Mouse (Mus musculus) neural tube, embryonic 12.5 days (tissue): Measurements from ENCODE around the gene Vgll4. TPM values are rescaled to one million over a fixed set of nuclear protein-coding genes. Genes with fewer than 3 reads are reported as not detected.

Experiments used
- ATAC-seq: fragments of 200-750 bp; cut with Nextera tagmentation; 2 replicates; pipeline ENCODE4 v1.8.0; 2017; ENCODE audit warnings: low read depth, mild to moderate bottlenecking, moderate TSS enrichment, moderate library complexity; ENCODE audit not compliant: low FRiP score
- H3K27ac ChIP-seq: fragments of 300-500 bp; sonication (generic); 2 replicates; pipeline ENCODE4 v1.5.1; 2016
- H3K27me3 ChIP-seq: fragments of 300-500 bp; sonication (generic); replicated peaks from 2 replicates; pipeline ENCODE4 v1.6.1; 2016; ENCODE audit warnings: mild to moderate bottlenecking
- H3K36me3 ChIP-seq: fragments of 300-500 bp; sonication (generic); 2 replicates; pipeline ENCODE4 v1.6.1; 2016; ENCODE audit warnings: mild to moderate bottlenecking
- H3K4me1 ChIP-seq: fragments of 300-500 bp; sonication (generic); 2 replicates; pipeline ENCODE4 v1.6.1; 2016
- H3K4me2 ChIP-seq: fragments of 300-500 bp; sonication (generic); replicated peaks from 2 replicates; pipeline ENCODE4 v1.6.1; 2016; ENCODE audit warnings: mild to moderate bottlenecking
- H3K4me3 ChIP-seq: fragments of 300-500 bp; sonication (generic); 2 replicates; pipeline ENCODE4 v1.5.1; 2016
- H3K9ac ChIP-seq: fragments of 300-500 bp; sonication (generic); 2 replicates; pipeline ENCODE4 v1.6.1; 2016; ENCODE audit warnings: mild to moderate bottlenecking
- H3K9me3 ChIP-seq: fragments of 300-500 bp; sonication (generic); 2 replicates; pipeline ENCODE4 v1.6.1; 2016; ENCODE audit warnings: mild to moderate bottlenecking
- WGBS: fragments of 180-500 bp; shearing (Covaris S2); methylation state at CpG from one replicate; pipeline ENCODE4 v1.1.7; 2016; 5-methylcytosine and 5-hydroxymethylcytosine counted together
- polyA plus RNA-seq: library from polyadenylated mRNA; unstranded; fragments of >200 nt; fragmentation: Nextera tagmentation; extraction: Ambion mirVana; gene quantifications from 2 replicates; pipeline ENCODE4 v1.2.1, GENCODE M21; 2016

Gene Vgll4
- polyA plus RNA-seq, 1 experiment from 2014 or later, result 81.7 TPM

DNA sequence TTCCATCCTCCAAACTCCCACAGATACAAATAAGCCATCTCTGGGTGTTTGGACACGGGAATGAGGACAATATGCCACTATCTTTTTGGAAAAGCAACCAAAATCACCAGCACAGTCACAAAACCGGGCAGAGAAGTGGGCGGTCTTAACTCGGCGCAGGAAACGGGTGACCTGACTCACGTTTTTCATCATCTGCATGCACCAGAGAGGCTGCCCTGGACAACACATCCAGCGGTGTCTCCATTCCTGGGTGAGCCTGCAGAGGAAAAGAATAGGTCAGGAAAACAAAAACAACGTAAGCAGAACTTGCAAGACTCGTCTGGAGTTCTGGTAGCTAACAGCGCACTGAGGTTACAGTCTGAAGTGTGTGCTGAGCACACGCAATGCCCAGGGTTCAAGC, 12.0 kb downstream of the Vgll4 start:
- Histone ChIP-seq H3K4me1 (no peaks in the 10 kb centered on the region), H3K27ac (no peak overlapping the region), H3K4me3 (no peak overlapping the region), H3K36me3 (no peaks in the 10 kb centered on the region), H3K4me2 (no peak overlapping the region), H3K27me3 (no peaks in the 10 kb centered on the region), H3K9me3 (no peaks in the 10 kb centered on the region), H3K9ac (no peak overlapping the region)
- ATAC-seq, result no peak
- 80% methylated on average over 12 of the region's 12 CpGs for WGBS

DNA sequence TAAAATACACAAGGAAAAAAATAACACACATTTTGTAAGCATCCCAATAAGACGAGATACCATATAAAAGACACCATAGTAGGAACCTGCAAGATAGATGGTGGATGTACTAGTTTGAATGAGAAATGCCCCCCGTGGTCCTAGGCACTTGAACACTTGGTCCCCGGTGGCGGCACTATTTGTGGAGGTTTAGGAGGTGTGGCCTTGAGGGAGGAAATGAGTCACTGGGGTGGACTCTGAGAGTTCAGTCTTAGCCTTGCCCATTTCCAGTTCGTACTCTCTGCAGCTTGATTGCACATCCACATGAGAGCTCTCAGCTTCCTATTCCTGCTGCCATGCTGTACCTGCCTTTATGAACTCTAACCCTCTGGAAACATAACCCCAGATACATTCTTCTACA, 15.3 kb downstream of the Vgll4 start:
- Histone ChIP-seq H3K4me3 (no peak overlapping the region), H3K4me1 (no peaks in the 10 kb centered on the region; the same call in 1 of the 2 replicates), H3K27me3 (no peaks in the 10 kb centered on the region), H3K4me2 (no peak overlapping the region), H3K9ac (no peak overlapping the region), H3K36me3 (no peaks in the 10 kb centered on the region), H3K27ac (no peak overlapping the region), H3K9me3 (no peaks in the 10 kb centered on the region)
- no peak for ATAC-seq
- 81% methylated on average over 5 of the region's 5 CpGs for WGBS

DNA sequence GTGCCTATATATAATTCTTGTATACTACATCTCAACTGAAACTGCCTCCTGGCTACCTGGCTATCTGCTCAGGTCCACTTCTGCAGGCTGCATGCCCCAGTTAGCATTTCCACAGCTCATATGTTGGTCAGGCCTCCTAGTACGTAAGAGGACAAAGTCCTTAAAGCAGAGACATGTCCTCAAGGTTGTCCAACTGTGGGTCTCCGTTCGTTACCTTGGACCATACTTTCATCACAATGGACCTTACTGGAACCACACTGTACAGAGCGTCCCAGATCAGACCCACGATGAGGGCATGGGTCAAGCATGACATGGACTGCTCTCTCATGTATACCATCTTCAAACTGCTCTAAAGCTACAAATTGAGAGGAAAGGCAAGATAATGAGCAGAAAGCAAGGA, 16.2 kb downstream of the Vgll4 start:
- Histone ChIP-seq H3K36me3 (no peaks in the 10 kb centered on the region), H3K9me3 (no peaks in the 10 kb centered on the region), H3K4me3 (no peak overlapping the region), H3K4me2 (no peak overlapping the region), H3K4me1 (no peaks in the 10 kb centered on the region; the same call in 1 of the 2 replicates), H3K9ac (no peak overlapping the region), H3K27ac (no peak overlapping the region), H3K27me3 (no peaks in the 10 kb centered on the region)
- ATAC-seq, result no peak
- 93% methylated on average over 5 of the region's 5 CpGs for WGBS

- no peak for ATAC-seq
- Histone ChIP-seq H3K9me3 (no peaks in the 10 kb centered on the region), H3K4me1 (no peaks in the 10 kb centered on the region; the same call in 1 of the 2 replicates), H3K9ac (no peak overlapping the region), H3K4me2 (no peak overlapping the region), H3K27me3 (no peaks in the 10 kb centered on the region), H3K27ac (no peak overlapping the region), H3K4me3 (no peak overlapping the region), H3K36me3 (no peaks in the 10 kb centered on the region)
- 44% methylated on average over 5 of the region's 5 CpGs for WGBS
These were observed 17.4 kb downstream of the Vgll4 start for GRCm38 (mm10) chr6:114952356-114952755.

DNA sequence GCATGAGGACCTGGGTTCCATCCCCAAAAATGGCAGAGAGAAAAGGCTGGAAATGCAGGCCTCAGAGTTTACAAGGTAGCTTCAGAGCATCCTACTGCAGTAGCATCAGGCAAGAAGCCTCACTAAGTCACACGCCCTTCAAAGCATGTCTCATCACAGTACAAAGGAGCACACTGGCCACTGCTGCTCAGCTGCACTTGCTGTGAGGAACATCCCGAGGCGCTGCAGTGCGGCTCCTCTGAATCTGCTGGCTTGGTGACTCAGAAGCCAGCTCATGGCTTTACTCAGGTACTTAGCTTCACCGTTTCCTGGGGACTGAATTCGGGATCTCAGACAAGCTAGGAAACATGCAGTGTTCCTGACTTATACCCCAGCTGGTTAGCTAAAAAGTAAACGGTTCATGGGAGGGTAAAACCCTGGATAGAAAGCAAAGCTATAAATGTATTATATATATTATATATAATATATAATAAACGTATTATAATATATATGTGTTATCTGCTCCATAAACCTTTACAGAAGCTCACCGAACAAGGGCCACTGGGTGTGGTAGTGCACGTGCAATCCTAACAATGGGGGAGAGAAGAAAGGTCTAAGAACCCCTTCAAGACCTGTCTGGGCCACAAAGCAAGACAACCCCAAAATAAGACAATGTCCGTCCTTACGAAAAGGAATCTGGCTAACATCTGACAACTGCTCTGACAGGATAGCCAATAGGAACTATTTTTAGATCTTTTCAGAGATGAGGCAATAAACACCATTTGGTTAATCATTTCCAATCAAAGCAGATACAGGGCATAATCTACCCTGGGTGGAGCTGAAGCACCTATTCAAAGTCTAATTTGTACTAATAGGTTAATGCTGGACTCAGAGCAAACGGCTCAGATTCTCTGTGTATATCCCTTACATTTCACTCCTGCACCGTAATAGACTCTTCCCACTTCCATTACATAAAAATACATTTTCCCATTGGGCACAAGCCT, 25.0 kb downstream of the Vgll4 start:
- no peak for ATAC-seq
- H3K27ac ChIP-seq, result no peak overlapping the region
- H3K4me2 ChIP-seq, result no peak overlapping the region
- no peaks in the 10 kb centered on the region for H3K27me3 ChIP-seq
- H3K9ac ChIP-seq, result no peak overlapping the region
- H3K4me3 ChIP-seq, result no peak overlapping the region
- WGBS, result 86% methylated on average over 14 of the region's 14 CpGs
- H3K9me3 ChIP-seq, result no peaks in the 10 kb centered on the region
- H3K36me3 ChIP-seq, result no peaks in the 10 kb centered on the region
- H3K4me1 ChIP-seq, result no peaks in the 10 kb centered on the region

- Histone ChIP-seq H3K9me3 (no peaks in the 10 kb centered on the region), H3K4me1 (no peaks in the 10 kb centered on the region), H3K4me2 (no peak overlapping the region), H3K27ac (no peak overlapping the region), H3K4me3 (no peak overlapping the region), H3K27me3 (no peaks in the 10 kb centered on the region), H3K9ac (no peak overlapping the region), H3K36me3 (no peaks in the 10 kb centered on the region)
- WGBS, result 84% methylated on average over 8 of the region's 8 CpGs
- ATAC-seq, result no peak
These were observed 28.5 kb downstream of the Vgll4 start for GRCm38 (mm10) chr6:114941201-114941849.

DNA sequence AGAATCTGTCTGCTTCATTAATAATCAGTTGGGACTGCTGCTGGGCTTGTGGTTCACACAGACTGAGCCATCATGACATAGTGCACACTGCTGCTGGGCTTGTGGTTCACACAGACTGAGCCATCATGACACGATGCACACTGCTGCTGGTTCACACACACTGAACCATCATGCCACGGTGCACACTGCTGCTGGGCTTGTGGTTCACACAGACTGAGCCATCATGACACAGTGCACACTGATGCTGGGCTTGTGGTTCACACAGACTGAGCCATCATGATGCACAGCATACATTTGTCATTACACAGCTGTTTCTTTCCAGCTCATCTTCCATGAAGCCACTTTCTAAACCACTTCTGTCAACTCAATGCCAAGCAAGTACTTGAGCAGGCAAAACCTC, 30.1 kb downstream of the Vgll4 start:
- Histone ChIP-seq H3K4me3 (no peak overlapping the region), H3K9ac (no peak overlapping the region), H3K4me1 (no peaks in the 10 kb centered on the region), H3K9me3 (no peaks in the 10 kb centered on the region), H3K27me3 (no peaks in the 10 kb centered on the region), H3K4me2 (no peak overlapping the region), H3K27ac (no peak overlapping the region), H3K36me3 (no peaks in the 10 kb centered on the region)
- no peak for ATAC-seq
- WGBS, result 89% methylated on average over 2 of the region's 2 CpGs

GRCm38 (mm10) chr6:114936941-114937313, 32.9 kb downstream of the Vgll4 start:
- no peak for ATAC-seq
- 83% methylated on average over 5 of the region's 5 CpGs for WGBS
- Histone ChIP-seq H3K36me3 (no peaks in the 10 kb centered on the region), H3K9ac (no peak overlapping the region), H3K4me2 (no peak overlapping the region), H3K4me3 (no peak overlapping the region), H3K4me1 (no peaks in the 10 kb centered on the region; the same call in 1 of the 2 replicates), H3K27ac (no peak overlapping the region), H3K9me3 (no peaks in the 10 kb centered on the region), H3K27me3 (no peaks in the 10 kb centered on the region)

GRCm38 (mm10) chr6:114936297-114936940, 33.4 kb downstream of the Vgll4 start:
- no peaks in the 10 kb centered on the region for H3K9me3 ChIP-seq
- H3K27ac ChIP-seq, result no peak overlapping the region
- peaks cover 5% of the 10 kb centered on the region; the same call in 1 of the 2 replicates for H3K4me1 ChIP-seq
- no peak overlapping the region for H3K4me2 ChIP-seq
- ATAC-seq, result no peak
- H3K27me3 ChIP-seq, result no peaks in the 10 kb centered on the region
- whole genome bisulfite sequencing, result 85% methylated on average over 19 of the region's 19 CpGs
- no peak overlapping the region for H3K4me3 ChIP-seq
- H3K36me3 ChIP-seq, result no peaks in the 10 kb centered on the region
- H3K9ac ChIP-seq, result no peak overlapping the region

GRCm38 (mm10) chr6:114935362-114935761, 34.4 kb downstream of the Vgll4 start:
- Histone ChIP-seq H3K4me3 (no peak overlapping the region), H3K27me3 (no peaks in the 10 kb centered on the region), H3K36me3 (no peaks in the 10 kb centered on the region), H3K27ac (no peak overlapping the region), H3K9ac (no peak overlapping the region), H3K4me2 (no peak overlapping the region), H3K4me1 (peaks cover 14% of the 10 kb centered on the region; the same call in 1 of the 2 replicates), H3K9me3 (no peaks in the 10 kb centered on the region)
- ATAC-seq, result no peak
- 83% methylated on average over 3 of the region's 3 CpGs for WGBS

- no peak overlapping the region for H3K4me2 ChIP-seq
- 88% methylated on average over 11 of the region's 11 CpGs for WGBS
- no peak overlapping the region for H3K4me3 ChIP-seq
- H3K36me3 ChIP-seq, result no peaks in the 10 kb centered on the region
- no peaks in the 10 kb centered on the region for H3K27me3 ChIP-seq
- no peaks in the 10 kb centered on the region for H3K9me3 ChIP-seq
- H3K27ac ChIP-seq, result no peak overlapping the region
- peaks cover 21% of the 10 kb centered on the region; the same call in 1 of the 2 replicates for H3K4me1 ChIP-seq
- no peak overlapping the region for H3K9ac ChIP-seq
- no peak for ATAC-seq
These were observed 35.7 kb downstream of the Vgll4 start for GRCm38 (mm10) chr6:114934045-114934444.

- 94% methylated on average over 3 of the region's 3 CpGs for WGBS
These were observed 36.8 kb downstream of the Vgll4 start for GRCm38 (mm10) chr6:114932991-114933392.

More at GRCm38 (mm10) chr6:114932991-114933392, 36.8 kb downstream of the Vgll4 start:
- H3K4me3 ChIP-seq, result no peak overlapping the region
- no peak for ATAC-seq
- no peaks in the 10 kb centered on the region for H3K27me3 ChIP-seq
- H3K9me3 ChIP-seq, result no peaks in the 10 kb centered on the region
- H3K27ac ChIP-seq, result no peak overlapping the region
- no peaks in the 10 kb centered on the region for H3K36me3 ChIP-seq
- H3K9ac ChIP-seq, result no peak overlapping the region
- peaks cover 21% of the 10 kb centered on the region; the same call in 1 of the 2 replicates for H3K4me1 ChIP-seq
- no peak overlapping the region for H3K4me2 ChIP-seq
